Comparison of ENCODE assay signal across 8 mouse cellular contexts in genomic region chr4:98545376-98545775, GRCm38 (mm10).
A peak's percentile ranks its signal among the peaks of the same experiment; 100 is the strongest.
DNase-seq lines count a peak whose midpoint lies in the region; ATAC-seq and TF ChIP-seq lines count a peak whose summit lies in the region.

No protein-coding gene starts in this region.

- H3K9me3 ChIP-seq in liver, embryonic 12.5 days (replicated peaks), result no peaks in the 10 kb centered on the region
- H3K9me3 ChIP-seq in forebrain, embryonic 12.5 days, result no peaks in the 10 kb centered on the region

- peak; percentile 46 for TF ChIP-seq CTCF in liver, adult 2 months (IDR thresholded peaks at IDR 0.05; ENCODE audit: low read depth, low read length)

- peak; percentile 4 for DNase-seq in adrenal gland, adult 2 months
- DNase-seq in adrenal gland, postnatal 36 days, result no peak
- DNase-seq in liver, adult 2 months (ENCODE audit: extremely low read depth, low read depth, low spot score), result peak; percentile 29
- DNase-seq in lung, postnatal 14 days, result peak; percentile 12
- DNase-seq in layer of hippocampus, postnatal 25 days (ENCODE audit: extremely low spot score in 1 of 2, low spot score in 1 of 2), result no peak

- no peaks in the 10 kb centered on the region for H3K36me3 ChIP-seq in liver, adult 2 months (ENCODE audit: control insufficient read depth, insufficient read depth, low read length)
- no peaks in the 10 kb centered on the region for H3K36me3 ChIP-seq in liver, embryonic 12.5 days
- no peaks in the 10 kb centered on the region for H3K36me3 ChIP-seq in forebrain, embryonic 12.5 days (replicated peaks)

- no peak overlapping the region for H3K4me3 ChIP-seq in liver, adult 2 months (ENCODE audit: insufficient read depth, low read depth, low read length)
- no peak overlapping the region for H3K4me3 ChIP-seq in liver, embryonic 12.5 days
- H3K4me3 ChIP-seq in forebrain, embryonic 12.5 days (replicated peaks), result no peak overlapping the region

- no peak overlapping the region for H3K9ac ChIP-seq in liver, adult 2 months (ENCODE audit: low read depth, low read length)
- no peak overlapping the region for H3K9ac ChIP-seq in liver, embryonic 12.5 days
- no peak overlapping the region for H3K9ac ChIP-seq in forebrain, embryonic 12.5 days

- ATAC-seq in liver, embryonic 12.5 days, result no peak
- ATAC-seq in forebrain, embryonic 12.5 days (ENCODE audit: low FRiP score), result peak; percentile 71; the same call in 1 of the 2 replicates
- ATAC-seq in erythroid progenitor cell, adult 5-6 weeks (replicated peaks; ENCODE audit: low FRiP score, poor library complexity, severe bottlenecking), result no peak

- no peak for TF ChIP-seq POLR2A in liver, adult 2 months (IDR thresholded peaks at IDR 0.05; ENCODE audit: extremely low read depth, insufficient read depth, low read length)

- no peaks in the 10 kb centered on the region for H3K79me2 ChIP-seq in liver, adult 2 months (ENCODE audit: control insufficient read depth, insufficient read depth, low read length)

- no peak overlapping the region for H3K4me2 ChIP-seq in liver, embryonic 12.5 days
- H3K4me2 ChIP-seq in forebrain, embryonic 12.5 days, result no peak overlapping the region

- no peak overlapping the region for H3K27ac ChIP-seq in liver, adult 2 months (replicated peaks; ENCODE audit: insufficient read depth, low read depth, low read length)
- H3K27ac ChIP-seq in liver, embryonic 12.5 days, result no peak overlapping the region
- H3K27ac ChIP-seq in forebrain, embryonic 12.5 days, result no peak overlapping the region

- WGBS in liver, adult 2 months, result 28% methylated on average over 1 of the region's 1 CpGs
- WGBS in liver, embryonic 12.5 days (ENCODE audit: insufficient replicate concordance), result 33% methylated on average over 1 of the region's 1 CpGs
- WGBS in forebrain, embryonic 12.5 days, result 27% methylated on average over 1 of the region's 1 CpGs

- H3K4me1 ChIP-seq in liver, adult 2 months (ENCODE audit: control insufficient read depth, insufficient read depth, low read length), result no peaks in the 10 kb centered on the region
- no peaks in the 10 kb centered on the region for H3K4me1 ChIP-seq in liver, embryonic 12.5 days
- peaks cover 18% of the 10 kb centered on the region for H3K4me1 ChIP-seq in forebrain, embryonic 12.5 days

- H3K27me3 ChIP-seq in liver, adult 2 months (ENCODE audit: control insufficient read depth, insufficient read depth, low read length), result no peaks in the 10 kb centered on the region
- no peaks in the 10 kb centered on the region for H3K27me3 ChIP-seq in liver, embryonic 12.5 days (replicated peaks)
- H3K27me3 ChIP-seq in forebrain, embryonic 12.5 days, result no peaks in the 10 kb centered on the region

Comparison
In these comparisons a context has a peak if more than half of its experiments do, and no peak if none do; other contexts are left out.
1. DNase-seq: peak in adrenal gland, adult 2 months (single experiment), liver, adult 2 months (single experiment) and lung, postnatal 14 days (single experiment); none in adrenal gland, postnatal 36 days (0 of 2) and layer of hippocampus, postnatal 25 days (0 of 2).